Mouse (Mus musculus) retina, embryonic 14.5 days (tissue): ENCODE data around the gene Ndufs7.

Source experiments
- DNase-seq: peaks from one replicate; pipeline ENCODE4 v3.0.0-alpha.2; 2015; ENCODE audit warnings: low spot score

Gene Ndufs7

DNA sequence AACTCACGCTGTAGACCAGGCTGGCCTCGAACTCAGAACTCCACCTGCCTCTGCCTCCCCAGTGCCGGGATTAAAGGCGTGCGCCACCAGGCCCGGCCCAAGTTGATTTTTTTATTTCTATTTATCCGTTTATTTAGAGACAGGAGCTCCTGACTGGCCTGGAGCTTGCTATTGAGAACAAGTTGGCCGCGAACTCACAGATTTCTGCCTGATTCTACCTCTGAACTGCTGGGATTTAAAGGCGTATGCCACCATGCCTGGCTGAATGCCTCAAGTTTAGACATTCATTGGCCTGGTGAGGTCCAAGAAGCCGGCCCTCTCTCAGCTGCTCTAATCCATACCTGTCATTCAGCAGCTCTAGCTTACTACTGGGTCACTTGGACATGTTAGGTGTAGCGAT is 13.2 kb downstream of the Ndufs7 start:
- no peak for DNase-seq

DNA sequence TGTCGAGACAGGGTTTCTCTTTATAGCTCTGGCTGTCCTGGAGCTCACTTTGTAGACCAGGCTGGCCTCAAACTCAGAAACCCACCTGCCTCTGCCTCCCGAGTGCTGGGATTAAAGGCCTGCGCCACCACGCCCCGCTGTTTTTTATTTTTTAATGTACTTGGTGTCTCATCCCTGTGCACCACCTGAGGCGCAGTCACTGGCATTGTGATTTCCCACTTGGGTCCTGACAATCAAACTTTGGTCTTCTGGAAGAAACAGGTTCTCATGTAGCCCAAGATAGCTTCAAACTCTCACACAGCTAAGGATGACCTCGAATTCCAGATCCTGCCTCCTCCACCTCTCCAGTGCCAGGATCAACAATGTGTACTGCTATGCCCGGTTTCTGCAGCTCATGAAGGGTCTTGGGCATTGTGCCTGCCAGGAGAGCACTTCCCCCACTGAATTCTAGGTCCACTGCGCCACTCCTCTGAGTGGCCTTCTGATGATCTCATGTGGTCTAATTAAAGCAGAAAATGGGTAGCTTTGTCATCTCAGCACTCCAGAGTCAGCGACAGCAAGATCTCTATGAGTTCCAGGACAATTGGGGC is 13.9 kb downstream of the Ndufs7 start:
- no peak for DNase-seq

DNA sequence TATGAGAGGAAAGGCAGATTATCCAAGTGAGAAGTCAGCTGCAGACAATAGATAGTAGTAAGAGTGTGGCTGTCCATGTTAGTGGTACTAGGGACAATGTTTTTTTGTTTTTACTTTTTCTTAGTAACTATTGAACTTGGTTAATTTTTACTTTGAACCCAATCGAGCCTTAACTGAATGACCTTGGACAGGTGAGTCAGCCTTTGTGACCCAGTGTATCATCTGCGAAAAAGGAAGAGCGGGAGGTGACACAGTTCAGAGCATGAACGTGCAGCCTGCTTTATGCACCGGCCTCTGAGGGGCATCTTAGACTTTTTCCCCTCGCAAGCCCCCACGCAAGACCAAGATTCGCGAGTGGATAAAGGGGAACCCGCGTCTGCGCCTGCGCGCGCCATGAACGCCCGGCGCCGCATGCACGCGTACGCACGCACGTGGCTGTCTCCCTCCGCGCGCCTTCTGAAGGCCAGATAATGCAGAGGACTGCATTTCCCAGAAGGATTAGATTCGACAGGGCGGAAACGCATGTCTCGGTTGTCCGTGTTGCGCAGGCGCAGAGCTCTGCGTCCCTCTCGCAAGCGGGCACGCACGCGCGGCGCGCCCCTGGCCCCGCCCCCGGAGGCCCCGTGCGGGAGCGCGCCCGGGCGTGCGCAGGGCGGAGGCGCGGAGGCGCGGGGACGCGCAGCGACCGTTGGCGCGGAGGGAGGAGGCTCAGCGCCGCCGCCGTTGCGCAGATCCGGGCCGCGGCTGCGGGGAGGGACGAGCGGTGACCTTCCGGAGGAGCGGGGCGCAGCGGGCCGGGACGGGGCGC is 15.6 kb downstream of the Ndufs7 start:
- peak; percentile 99 for DNase-seq

DNA sequence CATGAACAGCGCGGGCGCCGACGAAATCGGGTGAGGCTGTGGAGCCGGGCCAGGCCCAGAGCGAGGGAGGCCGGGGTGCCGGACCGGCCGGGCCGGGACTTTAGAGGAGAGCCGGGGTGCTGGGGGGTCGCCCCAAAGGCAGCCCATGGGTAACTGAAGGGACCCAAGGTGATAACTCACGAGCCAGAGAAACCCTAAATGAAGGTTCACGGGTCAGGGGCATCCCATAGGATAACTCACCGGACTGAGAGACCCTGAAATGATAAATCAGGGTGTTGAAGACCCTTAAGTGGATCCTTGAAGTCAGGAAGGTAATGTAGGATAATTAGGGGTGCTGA is 16.2 kb downstream of the Ndufs7 start:
- no peak for DNase-seq

DNA sequence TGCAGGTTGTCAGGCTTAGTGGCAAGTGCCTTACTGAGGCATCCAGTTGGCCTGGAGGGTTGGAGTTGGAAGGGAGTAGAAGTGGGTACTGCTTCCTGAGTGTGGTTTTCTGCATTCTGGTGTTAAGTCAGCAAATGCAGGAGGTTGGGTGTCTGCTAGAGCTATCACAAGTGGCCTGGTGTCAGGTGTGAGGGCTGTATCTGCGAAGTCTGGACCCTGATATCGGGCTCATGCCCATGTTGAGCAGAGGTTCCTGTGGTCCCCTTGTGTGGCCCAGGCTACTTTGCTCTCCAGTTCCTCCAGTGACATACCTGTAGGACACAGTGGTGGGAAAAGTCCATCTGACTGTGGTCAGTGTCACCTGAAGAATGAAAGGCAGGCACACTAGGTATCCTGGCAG is 21.2 kb downstream of the Ndufs7 start:
- DNase-seq, result no peak

DNA sequence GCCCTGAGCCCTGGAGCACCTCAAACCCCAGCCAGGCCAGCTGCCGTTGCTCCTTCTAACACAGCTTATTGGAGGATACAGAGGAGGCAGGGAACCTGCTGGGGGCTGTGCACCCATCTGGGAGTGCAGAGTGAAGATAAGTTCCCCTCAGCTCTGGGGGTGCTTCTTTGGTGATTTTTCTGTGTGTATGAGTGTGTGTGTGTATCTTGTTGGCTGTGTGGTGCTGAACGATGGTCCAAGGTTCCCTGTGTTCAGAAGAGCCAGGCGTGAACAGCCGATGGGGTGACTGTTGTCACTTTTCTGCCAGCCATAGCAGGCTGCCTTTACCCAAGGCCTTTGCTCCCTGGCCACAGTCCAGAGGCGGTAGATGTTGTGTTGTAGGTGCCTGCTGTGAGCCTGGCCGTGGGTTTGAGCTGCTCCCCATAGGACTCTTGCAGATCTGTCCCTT is 21.8 kb downstream of the Ndufs7 start:
- no peak for DNase-seq

DNA sequence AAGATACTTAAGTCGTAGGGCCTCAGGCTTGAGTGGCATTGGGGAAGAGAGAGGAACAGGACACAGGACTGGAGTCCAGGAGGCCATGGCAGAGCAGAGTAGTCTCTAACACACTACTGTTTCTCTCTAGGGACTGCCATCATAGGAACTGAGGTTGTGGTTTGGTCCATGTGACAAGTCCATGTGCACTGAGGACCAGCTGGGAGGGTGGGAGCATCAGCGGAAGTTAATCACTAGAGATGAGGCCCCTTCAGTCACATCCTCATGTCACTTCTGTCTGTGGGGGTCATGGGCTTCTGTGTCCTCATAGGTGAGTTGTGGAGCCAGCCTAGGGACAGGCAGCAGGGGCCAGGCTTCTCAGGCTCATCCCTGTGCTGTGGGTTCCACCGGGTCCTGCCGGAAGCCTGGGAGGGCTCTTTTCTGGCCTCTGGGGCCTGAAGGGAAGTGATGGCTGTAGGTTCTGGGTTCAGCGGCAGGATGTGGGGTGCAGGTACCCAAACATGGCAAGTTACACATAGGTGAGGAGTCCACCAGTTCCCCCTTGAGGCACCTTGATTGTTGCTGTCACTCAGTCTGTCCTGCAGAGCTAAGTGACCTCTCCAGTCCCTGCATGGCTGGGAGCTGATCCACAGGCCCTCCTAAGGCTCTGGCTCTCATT is 22.4 kb downstream of the Ndufs7 start:
- no peak for DNase-seq

DNA sequence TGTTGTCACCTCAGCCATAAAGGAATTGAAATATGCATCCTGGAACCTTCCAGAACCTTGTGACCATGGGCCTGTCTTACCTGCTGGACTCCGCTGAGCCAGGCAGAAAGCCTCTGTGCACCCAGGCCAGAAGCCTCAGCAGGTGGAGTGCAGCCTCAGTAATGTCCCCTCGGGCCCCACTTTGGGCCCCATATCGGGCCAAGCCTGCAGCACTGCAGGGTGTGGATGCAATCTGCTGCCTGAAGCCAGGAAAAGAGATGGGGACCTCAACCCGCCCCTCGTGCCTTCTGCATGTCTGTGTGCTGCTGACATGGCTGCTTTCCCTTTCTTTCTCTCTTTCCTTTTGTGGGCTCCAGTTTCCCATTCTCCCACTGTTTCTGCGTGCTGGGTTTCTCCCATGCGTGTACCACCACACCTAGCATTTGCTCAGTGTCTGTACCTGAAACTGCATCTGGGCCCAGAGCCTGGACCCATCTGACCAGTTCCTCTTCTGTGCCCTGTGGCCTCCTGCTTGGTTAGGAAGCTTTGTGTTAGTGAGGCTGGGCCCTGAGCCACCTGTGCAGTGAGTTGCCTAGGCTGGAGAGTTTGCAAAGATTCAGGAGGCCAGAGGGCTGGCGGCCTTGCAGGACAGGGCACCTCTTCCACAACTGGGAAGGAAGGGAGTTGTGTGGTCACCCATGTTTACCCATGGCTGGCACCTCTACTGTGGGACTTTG is 23.1 kb downstream of the Ndufs7 start:
- no peak for DNase-seq

DNA sequence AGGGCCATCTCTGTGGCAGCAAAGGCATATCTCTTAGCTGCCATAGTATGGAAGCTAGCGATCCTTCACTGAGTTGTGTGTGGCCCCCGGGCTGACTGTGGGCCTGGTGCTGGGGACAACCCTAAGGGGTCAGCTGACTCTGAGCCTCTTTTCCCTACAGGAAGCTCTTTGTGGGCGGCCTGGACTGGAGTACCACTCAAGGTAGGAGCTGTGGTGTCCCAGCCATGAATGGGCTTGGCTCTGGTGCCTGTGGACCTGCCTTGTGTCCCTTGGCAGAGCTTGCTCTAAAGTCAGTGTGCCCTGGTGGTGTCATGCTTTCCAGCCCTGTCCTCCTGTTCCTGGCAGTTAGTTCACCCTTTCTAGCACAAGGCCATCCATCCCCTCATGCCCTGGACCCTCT is 24.9 kb downstream of the Ndufs7 start:
- no peak for DNase-seq

DNA sequence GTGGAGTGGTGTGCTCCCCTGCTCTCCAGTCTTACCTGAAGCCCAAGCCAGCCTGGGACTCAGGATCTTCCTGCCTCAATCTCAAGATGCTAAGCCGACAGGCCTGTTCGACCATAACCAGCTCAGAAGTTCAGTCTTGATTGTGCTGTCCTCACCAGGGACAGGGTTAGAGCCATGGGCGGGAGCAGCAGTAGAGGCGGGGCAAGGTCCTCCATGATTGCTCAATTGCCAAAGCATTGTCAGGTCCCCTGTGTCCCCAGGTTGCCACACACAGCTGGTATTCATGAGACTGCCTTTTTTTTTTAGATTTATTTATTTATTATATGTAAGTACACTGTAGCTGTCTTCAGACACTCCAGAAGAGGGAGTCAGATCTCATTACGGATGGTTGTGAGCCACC is 27.3 kb downstream of the Ndufs7 start:
- no peak for DNase-seq

DNA sequence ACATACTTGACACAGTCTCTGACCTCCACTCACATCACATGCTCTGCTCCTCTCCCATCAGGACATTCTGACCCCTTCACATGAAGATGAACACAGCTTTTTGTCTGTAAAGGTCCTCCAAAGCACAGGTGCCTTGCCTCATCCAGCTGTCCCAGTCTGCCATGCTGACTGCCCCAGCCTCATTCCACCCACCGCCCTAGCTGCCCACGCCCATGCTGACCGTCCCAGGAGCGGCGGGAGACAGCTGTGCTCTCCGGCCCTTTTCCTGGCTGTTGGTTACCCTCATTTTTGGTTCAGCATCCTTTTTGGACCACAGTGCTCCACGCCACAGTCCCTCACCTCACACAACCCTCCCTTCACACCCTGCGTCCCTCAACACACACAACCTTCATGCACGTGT is 29.5 kb downstream of the Ndufs7 start:
- no peak for DNase-seq

DNA sequence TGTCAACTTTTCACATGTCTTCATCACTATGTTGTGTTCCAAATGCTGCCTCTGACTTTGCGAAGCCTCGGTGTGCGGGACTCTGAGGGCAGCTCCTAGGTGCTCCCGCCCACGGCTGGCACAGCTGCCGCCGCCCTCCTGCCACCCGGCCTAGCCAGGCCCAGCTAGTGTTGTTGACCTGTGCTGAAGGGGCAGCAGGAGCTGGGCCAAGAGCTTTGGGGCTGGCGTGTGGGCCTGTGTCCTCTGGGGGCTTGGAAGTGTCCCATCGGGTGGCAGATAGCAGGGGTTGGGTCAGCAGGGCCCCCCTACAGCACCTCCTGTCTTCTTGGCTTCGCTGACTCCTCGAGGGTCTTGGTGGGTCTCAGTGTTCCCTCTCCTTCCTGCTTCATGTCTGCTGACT is 30.4 kb downstream of the Ndufs7 start:
- DNase-seq, result no peak

DNA sequence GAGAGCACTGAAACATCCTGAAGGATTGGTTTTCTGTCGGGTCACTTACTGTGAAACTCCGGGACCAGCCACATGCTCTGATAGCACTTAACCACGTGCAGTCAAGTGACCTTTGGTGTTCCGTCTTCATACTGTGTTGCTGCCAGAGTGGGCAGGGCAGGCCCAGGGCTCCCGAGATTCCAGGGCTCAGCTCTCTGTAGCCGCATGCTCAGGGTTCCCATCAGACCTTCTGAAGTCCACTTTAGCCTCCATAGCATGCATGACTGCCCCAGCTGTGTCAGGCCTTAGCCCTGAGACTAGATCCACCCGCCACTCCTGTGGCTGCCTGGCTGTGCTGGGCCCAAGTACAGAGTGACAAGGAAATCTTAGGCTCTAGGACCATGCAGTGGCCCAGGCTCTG is 32.4 kb downstream of the Ndufs7 start:
- no peak for DNase-seq

DNA sequence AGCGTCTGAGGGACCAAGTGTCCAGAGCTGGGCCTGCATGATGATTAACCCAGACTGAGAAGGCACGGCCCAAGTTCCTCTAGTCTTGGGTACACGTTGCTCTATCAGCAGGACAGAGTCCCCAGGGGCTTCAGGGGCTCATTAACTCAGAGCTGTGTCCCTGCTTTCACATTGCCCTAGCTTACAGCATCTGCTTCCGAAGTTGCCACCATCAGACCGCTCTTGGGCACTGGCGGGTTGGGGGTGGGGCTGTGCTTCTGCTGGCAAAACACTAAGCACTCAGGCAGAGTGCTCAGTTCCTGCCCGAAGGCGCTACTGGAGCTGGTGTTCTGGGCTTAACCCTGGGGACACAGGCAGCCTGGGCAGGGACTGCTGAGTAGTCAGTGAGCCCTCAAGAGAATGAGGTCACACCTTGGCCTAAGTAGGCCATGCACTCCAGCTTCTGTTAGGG is 33.0 kb downstream of the Ndufs7 start:
- DNase-seq, result peak; percentile 65

DNA sequence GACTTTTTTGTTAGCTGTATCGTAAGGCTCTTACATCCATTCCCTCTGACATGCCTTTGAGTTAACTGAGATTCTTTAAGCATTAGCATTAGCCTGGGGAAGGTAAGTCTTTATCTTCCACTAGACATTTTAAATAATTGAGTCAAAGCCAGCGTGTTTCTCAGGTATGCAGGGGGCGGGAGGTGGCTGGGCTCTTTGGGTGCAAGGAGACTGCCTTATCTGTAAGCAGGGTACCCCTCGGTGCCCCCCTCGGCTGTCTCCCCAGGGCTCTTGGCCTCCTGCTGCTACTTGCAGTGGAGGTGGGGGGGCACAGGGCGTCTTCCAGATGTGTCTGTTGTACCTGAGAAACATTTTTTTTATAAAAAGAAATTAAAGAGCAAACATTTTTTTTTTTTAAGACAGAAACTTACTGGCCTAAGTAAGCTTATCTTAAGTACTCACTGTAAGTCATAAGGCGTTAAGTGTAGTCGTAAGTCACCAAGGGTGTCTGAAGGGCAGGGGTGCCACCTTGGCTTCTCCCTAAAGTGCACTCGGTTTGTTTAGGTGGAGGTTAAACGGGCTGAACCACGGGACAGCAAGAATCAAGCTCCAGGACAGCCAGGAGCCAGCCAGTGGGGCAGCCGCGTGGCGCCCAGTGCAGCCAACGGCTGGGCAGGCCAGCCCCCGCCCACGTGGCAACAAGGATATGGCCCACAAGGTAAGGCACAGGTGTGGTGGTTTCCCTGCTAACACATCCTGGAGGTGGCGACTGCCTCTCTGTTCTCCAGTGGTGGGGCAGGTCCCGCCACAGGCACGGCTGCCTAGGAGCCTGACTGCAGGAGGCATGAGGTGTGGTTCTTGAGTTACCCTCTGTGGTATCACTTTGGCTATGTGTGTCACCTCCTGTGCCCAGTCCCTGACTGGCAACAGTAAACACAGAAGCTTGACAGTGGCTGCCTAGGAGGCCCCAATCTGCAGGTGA is 33.8 kb downstream of the Ndufs7 start:
- DNase-seq, result no peak

DNA sequence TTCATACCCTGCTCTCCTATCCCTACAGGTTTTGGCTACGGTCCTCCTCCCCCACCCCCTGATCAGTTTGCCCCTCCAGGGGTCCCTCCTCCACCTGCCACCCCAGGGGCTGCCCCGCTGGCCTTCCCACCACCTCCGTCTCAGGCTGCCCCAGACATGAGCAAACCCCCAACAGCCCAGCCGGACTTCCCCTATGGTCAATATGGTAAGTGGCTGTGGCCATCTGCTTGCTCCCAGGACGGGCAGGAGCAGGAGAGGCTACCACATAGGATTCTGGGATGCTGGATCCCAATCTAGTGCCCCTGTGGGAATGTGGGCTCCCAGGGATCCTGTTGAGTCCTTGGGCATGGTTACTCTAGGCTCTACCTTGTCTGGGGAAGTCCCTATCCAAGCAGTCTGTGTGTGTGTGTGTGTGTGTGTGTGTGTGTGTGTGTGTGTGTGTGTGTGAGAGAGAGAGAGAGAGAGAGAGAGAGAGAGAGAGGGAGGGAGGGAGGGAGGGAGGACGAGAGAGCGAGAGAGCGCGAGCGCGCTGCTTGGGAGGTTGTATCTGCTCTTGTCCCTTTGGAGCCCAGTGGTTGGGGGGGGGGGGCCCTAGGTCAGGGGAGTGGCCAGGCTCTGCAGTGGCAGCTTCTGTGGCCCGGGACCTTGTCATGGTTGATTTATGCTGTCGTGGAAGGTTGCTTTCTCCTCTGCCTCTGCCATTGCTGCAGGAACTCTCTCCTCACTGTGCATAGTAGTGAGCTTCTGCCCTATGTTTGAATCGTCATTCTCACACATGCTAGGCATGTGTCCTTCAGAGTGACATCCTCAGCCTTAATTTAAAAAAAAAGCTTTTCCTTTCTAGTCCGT is 36.5 kb downstream of the Ndufs7 start:
- DNase-seq, result no peak

DNA sequence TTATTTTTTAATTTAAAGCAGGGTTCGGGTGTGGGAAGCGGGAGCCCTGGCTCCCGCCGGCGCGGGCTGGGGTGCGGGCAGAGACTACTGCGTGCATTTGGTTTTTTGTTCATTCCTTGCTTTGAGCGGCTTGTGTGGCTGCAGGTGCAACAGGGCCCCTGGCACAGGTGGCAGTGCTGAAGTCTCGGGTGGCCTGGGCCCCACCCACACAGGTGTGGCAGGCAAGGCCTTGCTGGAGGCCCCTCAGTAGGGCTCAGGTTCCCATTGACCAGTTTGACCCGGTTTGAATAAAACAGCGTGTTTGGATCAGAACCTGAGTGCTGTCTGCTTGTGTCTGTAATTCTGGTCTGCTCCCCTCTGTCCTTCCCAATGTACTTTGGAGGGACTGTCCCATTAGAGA is 39.2 kb downstream of the Ndufs7 start:
- no peak for DNase-seq

DNA sequence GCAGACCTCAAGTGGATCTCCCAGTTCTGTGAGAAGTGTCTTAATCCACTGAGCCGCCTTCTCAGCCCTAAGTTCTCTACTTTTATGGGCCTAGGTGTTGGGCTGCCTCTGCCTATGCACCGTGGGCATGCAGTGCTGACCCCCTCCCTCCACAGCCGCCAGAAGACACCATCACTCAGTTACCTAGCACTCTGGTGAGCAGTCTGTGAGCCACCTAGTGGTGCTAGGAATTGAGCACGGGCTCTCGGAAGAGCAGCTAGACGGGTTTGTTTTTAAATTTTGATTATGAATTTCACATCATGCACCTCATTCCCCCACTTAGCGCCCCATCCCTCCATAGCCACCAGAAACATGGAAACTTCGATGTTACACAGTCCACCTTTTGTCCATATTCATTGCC is 39.7 kb downstream of the Ndufs7 start:
- no peak for DNase-seq

DNA sequence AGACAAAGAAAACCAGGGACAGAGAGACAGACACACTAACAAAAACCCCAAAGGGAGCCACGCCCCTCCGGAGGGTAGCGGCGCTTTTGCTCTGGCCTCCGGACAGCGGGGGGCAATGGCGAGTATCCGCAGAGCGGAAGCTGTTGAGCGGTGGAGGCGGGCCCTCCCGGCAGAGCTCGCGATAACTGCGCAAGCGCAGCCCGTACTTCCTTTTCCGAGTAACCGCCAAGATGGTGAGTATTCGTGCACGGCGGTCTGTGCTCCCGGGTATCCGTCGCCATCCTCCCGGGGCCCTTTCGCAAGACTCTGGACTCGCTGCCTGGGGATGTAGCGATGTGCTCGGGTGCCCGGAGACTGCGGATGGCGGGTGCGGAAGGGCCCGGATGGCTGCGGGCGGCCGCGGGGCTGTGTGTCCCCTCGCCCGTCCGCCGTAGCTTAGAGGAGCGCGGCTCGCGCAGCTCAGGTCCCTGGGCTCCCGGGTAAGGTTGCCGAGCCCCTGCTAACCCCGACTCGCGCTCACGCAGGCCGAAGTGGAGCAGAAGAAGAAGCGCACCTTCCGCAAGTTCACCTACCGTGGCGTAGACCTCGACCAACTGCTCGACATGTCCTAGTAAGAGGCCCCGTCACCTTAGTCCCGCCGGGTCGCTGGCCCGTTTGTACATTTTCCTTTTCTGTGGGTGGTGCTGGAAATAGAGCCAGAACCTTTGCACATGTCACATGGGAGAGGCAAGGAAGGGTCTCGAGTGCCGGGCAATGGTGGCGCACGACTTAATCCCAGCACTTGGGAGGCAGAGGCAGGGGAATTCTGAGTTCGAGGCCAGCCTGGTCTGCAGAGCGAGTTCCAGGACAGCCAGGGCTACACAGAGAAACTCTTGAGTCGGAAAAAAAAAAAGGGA is 43.6 kb downstream of the Ndufs7 start, which contains the start of gene Rps15:
Gene Rps15, plus strand, starts transcription at position 203 of the 896 bp plus-strand sequence.
- DNase-seq, result peak; percentile 98
